In genomic region chr11:62629352-62630224, GRCm38 (mm10) we compare ENCODE assay signal across 7 mouse cellular contexts. TPM values are rescaled to one million over a fixed set of nuclear protein-coding genes. Genes with fewer than 3 reads are reported as not detected.
DNase-seq lines count a peak whose midpoint lies in the region; ATAC-seq and TF ChIP-seq lines count a peak whose summit lies in the region.

No protein-coding gene starts in this region.

- H3K79me2 ChIP-seq in MEL (ENCODE audit: control insufficient read depth, insufficient read depth, low read length, poor library complexity), result no peaks in the 10 kb centered on the region

- no peaks in the 10 kb centered on the region for H3K9me3 ChIP-seq in MEL (replicated peaks; ENCODE audit: insufficient read depth, low read length)
- H3K9me3 ChIP-seq in hindbrain, embryonic 12.5 days (replicated peaks), result no peaks in the 10 kb centered on the region
- no peaks in the 10 kb centered on the region for H3K9me3 ChIP-seq in liver, embryonic 12.5 days (replicated peaks)

- 0 out of 4 replicates have a peak, but pooled peaks of 1 of the 2 experiments have one; percentile 25 for TF ChIP-seq POLR2A in MEL (IDR thresholded peaks at IDR 0.05; ENCODE audit: control insufficient read depth in 1 of 2, insufficient read depth in 1 of 2, low read depth in 1 of 2, low read length in 2 of 2, poor library complexity in 1 of 2)

- DNase-seq in MEL (ENCODE audit: low read depth, low spot score), result peak; percentile 74
- peak; percentile 83 to 86 for DNase-seq in adrenal gland, postnatal 36 days
- peak; percentile 79 for DNase-seq in retina, embryonic 14.5 days (ENCODE audit: low spot score)
- no peak for DNase-seq in frontal cortex, postnatal 36 days (ENCODE audit: low spot score in 2 of 2)
- no peak for DNase-seq in left cerebral cortex, adult 8-10 months (ENCODE audit: low spot score in 2 of 2)

- 1% methylated on average over 9 of the region's 9 CpGs for WGBS in hindbrain, embryonic 12.5 days
- 7% methylated on average over 9 of the region's 9 CpGs for WGBS in liver, embryonic 12.5 days (ENCODE audit: insufficient replicate concordance)

- no peak for TF ChIP-seq CTCF in MEL (IDR thresholded peaks at IDR 0.05 in 2 of 3, conservative IDR thresholded peaks at IDR 0.05 in 1 of 3; ENCODE audit: control insufficient read depth in 1 of 3, insufficient read depth in 1 of 3, low read depth in 2 of 3, low read length in 3 of 3, poor library complexity in 1 of 3, severe bottlenecking in 1 of 3)

- TF ChIP-seq EP300 in MEL (IDR thresholded peaks at IDR 0.05; ENCODE audit: low read depth in 1 of 2, low read length in 2 of 2), result no peak

- peaks cover 0 to 19% of the 10 kb centered on the region in 2 experiments; a peak in 2 of 4 replicates for H3K36me3 ChIP-seq in MEL (ENCODE audit: control insufficient read depth in 1 of 2, insufficient read depth in 2 of 2, low read length in 2 of 2)
- H3K36me3 ChIP-seq in hindbrain, embryonic 12.5 days, result no peaks in the 10 kb centered on the region
- H3K36me3 ChIP-seq in liver, embryonic 12.5 days, result no peaks in the 10 kb centered on the region

- H3K27me3 ChIP-seq in MEL (ENCODE audit: control insufficient read depth in 1 of 2, insufficient read depth in 2 of 2, low read length in 2 of 2), result no peaks in the 10 kb centered on the region
- no peaks in the 10 kb centered on the region for H3K27me3 ChIP-seq in hindbrain, embryonic 12.5 days
- H3K27me3 ChIP-seq in liver, embryonic 12.5 days (replicated peaks), result no peaks in the 10 kb centered on the region

- peaks cover 4 to 22% of the 10 kb centered on the region in 2 experiments for H3K4me1 ChIP-seq in MEL (ENCODE audit: control insufficient read depth in 1 of 2, insufficient read depth in 2 of 2, low read length in 2 of 2)
- peaks cover 54% of the 10 kb centered on the region for H3K4me1 ChIP-seq in hindbrain, embryonic 12.5 days
- H3K4me1 ChIP-seq in liver, embryonic 12.5 days, result peaks cover 48% of the 10 kb centered on the region

- peak; percentile 52 for ATAC-seq in hindbrain, embryonic 12.5 days (ENCODE audit: low FRiP score)
- no peak for ATAC-seq in liver, embryonic 12.5 days

- peak overlapping the region in 1 of 2 experiments; percentile 30; a peak in 1 of 4 replicates for H3K4me3 ChIP-seq in MEL (ENCODE audit: control insufficient read depth in 1 of 2, insufficient read depth in 1 of 2, low read depth in 2 of 2, low read length in 2 of 2)
- no peak overlapping the region for H3K4me3 ChIP-seq in hindbrain, embryonic 12.5 days
- 0 out of 2 replicates have a peak overlapping the region, but pooled peaks have one; percentile 8 for H3K4me3 ChIP-seq in liver, embryonic 12.5 days

- H3K9ac ChIP-seq in MEL (ENCODE audit: control insufficient read depth, low read depth, low read length, poor library complexity, severe bottlenecking), result peak overlapping the region; percentile 51
- H3K9ac ChIP-seq in hindbrain, embryonic 12.5 days, result peak overlapping the region; percentile 20; the same call in 1 of the 2 replicates
- peak overlapping the region; percentile 28; the same call in 1 of the 2 replicates for H3K9ac ChIP-seq in liver, embryonic 12.5 days

- peak overlapping the region; percentile 48 for H3K4me2 ChIP-seq in hindbrain, embryonic 12.5 days (replicated peaks)
- H3K4me2 ChIP-seq in liver, embryonic 12.5 days, result peak overlapping the region; percentile 58

- H3K27ac ChIP-seq in MEL (ENCODE audit: control insufficient read depth, low read depth, low read length), result no peak overlapping the region
- H3K27ac ChIP-seq in hindbrain, embryonic 12.5 days, result peak overlapping the region; percentile 94
- peak overlapping the region; percentile 49; the same call in 1 of the 2 replicates for H3K27ac ChIP-seq in liver, embryonic 12.5 days

- no peak for TF ChIP-seq RAD21 in MEL (IDR thresholded peaks at IDR 0.05; ENCODE audit: low read depth, low read length)

TF ChIP-seq in MEL, 35 proteins besides CTCF, POLR2A, EP300 and RAD21:
- no peak for TF ChIP-seq MAZ (IDR thresholded peaks at IDR 0.05; ENCODE audit: low read depth, low read length)
- peak; percentile 60; the same call in 1 of the 2 replicates for TF ChIP-seq ELF1 (IDR thresholded peaks at IDR 0.05; ENCODE audit: low read depth, low read length)
- peak; percentile 59 for TF ChIP-seq GATA1 (IDR thresholded peaks at IDR 0.05; ENCODE audit: low read depth, low read length)

RNA-seq across cellular contexts. Expression of gene Lrrc75a, which starts 18.7 kb away (rescaled TPM):
- 6.0 and 7.0 TPM in 2 replicates for total RNA-seq in MEL (2012; rRNA removed)
- 1 to 10 TPM in 1 of 2 experiments, not detected in 1; 8.9 TPM for polyA plus RNA-seq in MEL (2012; ENCODE audit: insufficient read depth in 1 of 2, insufficient read length in 2 of 2, low read depth in 1 of 2, low replicate concordance in 2 of 2, missing spikeins in 1 of 2)
- 10 to 100 TPM; 28.0 to 31.8 TPM for total RNA-seq in adrenal gland, postnatal 36 days (2021)
- polyA plus RNA-seq in hindbrain, embryonic 12.5 days (2016; fragmentation: Nextera tagmentation; extraction: Ambion mirVana), result 18.0 and 19.1 TPM in 2 replicates
- 3.4 and 3.7 TPM in 2 replicates for polyA plus RNA-seq in liver, embryonic 12.5 days (2016; fragmentation: Nextera tagmentation; extraction: Ambion mirVana)
- 10 to 100 TPM; 18.8 to 21.2 (median 19.8) TPM for total RNA-seq in left cerebral cortex, adult 8-10 months (2022)

RNA-seq across cellular contexts. Expression of gene Mmgt2, which starts 18.9 kb away (rescaled TPM):
- total RNA-seq in MEL (2012; rRNA removed), result 21.8 and 24.1 TPM in 2 replicates
- polyA plus RNA-seq in MEL (2012; ENCODE audit: insufficient read depth in 1 of 2, insufficient read length in 2 of 2, low read depth in 1 of 2, low replicate concordance in 2 of 2, missing spikeins in 1 of 2), result 10 to 100 TPM in 1 of 2 experiments, not detected in 1; 51.9 TPM
- 10 to 100 TPM; 38.0 to 42.6 TPM for total RNA-seq in adrenal gland, postnatal 36 days (2021)
- 34.5 and 38.7 TPM in 2 replicates for polyA plus RNA-seq in hindbrain, embryonic 12.5 days (2016; fragmentation: Nextera tagmentation; extraction: Ambion mirVana)
- polyA plus RNA-seq in liver, embryonic 12.5 days (2016; fragmentation: Nextera tagmentation; extraction: Ambion mirVana), result 15.0 and 17.0 TPM in 2 replicates
- 10 to 100 TPM; 21.5 to 34.3 (median 25.6) TPM for total RNA-seq in left cerebral cortex, adult 8-10 months (2022)

RNA-seq across cellular contexts. Expression of gene Trpv2, which starts 55.3 kb away (rescaled TPM):
- total RNA-seq in MEL (2012; rRNA removed), result 30.4 and 32.0 TPM in 2 replicates
- 10 to 100 TPM in 1 of 2 experiments, not detected in 1; 30.0 TPM for polyA plus RNA-seq in MEL (2012; ENCODE audit: insufficient read depth in 1 of 2, insufficient read length in 2 of 2, low read depth in 1 of 2, low replicate concordance in 2 of 2, missing spikeins in 1 of 2)
- 1 to 10 TPM; 2.0 to 3.7 TPM for total RNA-seq in adrenal gland, postnatal 36 days (2021)
- polyA plus RNA-seq in hindbrain, embryonic 12.5 days (2016; fragmentation: Nextera tagmentation; extraction: Ambion mirVana), result 10.8 and 14.3 TPM in 2 replicates
- 8.0 and 9.0 TPM in 2 replicates for polyA plus RNA-seq in liver, embryonic 12.5 days (2016; fragmentation: Nextera tagmentation; extraction: Ambion mirVana)
- total RNA-seq in left cerebral cortex, adult 8-10 months (2022), result 10 to 100 TPM; 17.9 to 20.2 (median 19.3) TPM

Comparison
In these comparisons a context has a peak if more than half of its experiments do, and no peak if none do; other contexts are left out.
1. DNase-seq: peak in MEL (single experiment), adrenal gland, postnatal 36 days (2 of 2) and retina, embryonic 14.5 days (single experiment); none in frontal cortex, postnatal 36 days (0 of 2) and left cerebral cortex, adult 8-10 months (0 of 2).
2. Peak in every context shown above with its lines, with median percentiles within 50 percentile points of each other: H3K9ac ChIP-seq.